Mouse (Mus musculus) heart, embryonic 11.5 days (tissue): Measurements from ENCODE around the gene Siglec1. TPM values are rescaled to one million over a fixed set of nuclear protein-coding genes. Genes with fewer than 3 reads are reported as not detected.

Experiments used
- ATAC-seq: fragments of 200-750 bp; cut with Nextera tagmentation; replicated peaks from 2 replicates; pipeline ENCODE4 v1.8.0; 2017; ENCODE audit warnings: moderate library complexity; ENCODE audit not compliant: insufficient number of reproducible peaks, low FRiP score, low TSS enrichment
- H3K27ac ChIP-seq: fragments of 300-500 bp; sonication (generic); 2 replicates; pipeline ENCODE4 v1.5.1; 2014; ENCODE audit warnings: mild to moderate bottlenecking, low read depth, low read length
- H3K27me3 ChIP-seq: fragments of 300-500 bp; sonication (generic); 2 replicates; pipeline ENCODE4 v1.6.1; 2014; ENCODE audit warnings: mild to moderate bottlenecking, low read length, mixed read lengths; ENCODE audit not compliant: control insufficient read depth, insufficient read depth
- H3K36me3 ChIP-seq: fragments of 300-500 bp; sonication (generic); 2 replicates; pipeline ENCODE4 v1.6.1; 2014; ENCODE audit warnings: mild to moderate bottlenecking, low read length, moderate library complexity, mixed read lengths; ENCODE audit not compliant: control insufficient read depth, insufficient read depth
- H3K4me1 ChIP-seq: fragments of 300-500 bp; sonication (generic); 2 replicates; pipeline ENCODE4 v1.6.1; 2014; ENCODE audit warnings: low read length; ENCODE audit not compliant: control insufficient read depth, insufficient read depth
- H3K4me2 ChIP-seq: fragments of 300-500 bp; sonication (generic); 2 replicates; pipeline ENCODE4 v1.6.1; 2014; ENCODE audit warnings: mild to moderate bottlenecking, moderate library complexity
- H3K4me3 ChIP-seq: fragments of 300-500 bp; sonication (generic); 2 replicates; pipeline ENCODE4 v1.5.1; 2014; ENCODE audit warnings: low read depth, low read length
- H3K9ac ChIP-seq: fragments of 300-500 bp; sonication (generic); 2 replicates; pipeline ENCODE4 v1.6.1; 2014; ENCODE audit warnings: mild to moderate bottlenecking, low read depth, low read length, moderate library complexity
- H3K9me3 ChIP-seq: fragments of 300-500 bp; sonication (generic); replicated peaks from 2 replicates; pipeline ENCODE4 v1.6.1; 2016; ENCODE audit warnings: low read length; ENCODE audit not compliant: control insufficient read depth
- WGBS: fragments of 180-500 bp; shearing (Covaris S2); extraction: QIAGEN DNeasy Blood & Tissue Kit; methylation state at CpG from one replicate; pipeline ENCODE4 v1.1.7; 2014; ENCODE audit not compliant: insufficient replicate concordance; 5-methylcytosine and 5-hydroxymethylcytosine counted together
- polyA plus RNA-seq: library from polyadenylated mRNA; unstranded; fragments of >200 nt; fragmentation: Nextera tagmentation; extraction: Ambion mirVana; gene quantifications from 2 replicates; pipeline ENCODE4 v1.2.1, GENCODE M21; 2014

The Siglec1 gene
- polyA plus RNA-seq, 1 experiment from 2014 or later, result 0.16 TPM

DNA sequence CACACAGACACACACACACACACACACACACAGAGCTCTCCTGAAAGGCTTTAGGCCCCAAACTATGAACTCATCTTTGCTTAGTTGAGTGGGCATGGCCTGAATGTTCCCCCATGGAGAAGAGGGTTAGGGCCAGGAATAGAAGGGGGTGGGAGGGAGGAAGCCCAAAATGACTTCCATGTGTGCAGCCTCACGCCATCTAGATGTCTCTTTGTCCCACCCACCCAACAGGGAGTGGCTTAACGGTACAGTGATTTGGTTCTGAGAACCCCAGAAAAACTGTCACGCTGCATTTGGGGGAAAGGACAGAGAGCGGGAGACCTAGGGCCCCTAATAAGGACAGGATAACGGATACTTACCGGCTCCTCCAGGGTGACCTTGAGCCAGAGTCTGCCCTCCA lies 25.8 kb downstream of the Siglec1 start:
- no peaks in the 10 kb centered on the region for H3K36me3 ChIP-seq
- peaks cover 43% of the 10 kb centered on the region for H3K27me3 ChIP-seq
- no peak overlapping the region for H3K4me2 ChIP-seq
- 54% methylated on average over 6 of the region's 6 CpGs for WGBS
- H3K9me3 ChIP-seq, result no peaks in the 10 kb centered on the region
- no peak for ATAC-seq
- H3K4me1 ChIP-seq, result peaks cover 27% of the 10 kb centered on the region
- no peak overlapping the region for H3K9ac ChIP-seq
- no peak overlapping the region for H3K27ac ChIP-seq
- H3K4me3 ChIP-seq, result no peak overlapping the region

- no peak overlapping the region for H3K9ac ChIP-seq
- H3K27me3 ChIP-seq, result peaks cover 45% of the 10 kb centered on the region
- no peak overlapping the region for H3K27ac ChIP-seq
- ATAC-seq, result no peak
- no peaks in the 10 kb centered on the region for H3K9me3 ChIP-seq
- H3K4me2 ChIP-seq, result no peak overlapping the region
- 69% methylated on average over 9 of the region's 9 CpGs for WGBS
- H3K4me3 ChIP-seq, result no peak overlapping the region
- H3K4me1 ChIP-seq, result peaks cover 31% of the 10 kb centered on the region
- H3K36me3 ChIP-seq, result no peaks in the 10 kb centered on the region
These were observed 26.6 kb downstream of the Siglec1 start for GRCm38 (mm10) chr2:131059781-131060540.

GRCm38 (mm10) chr2:131059377-131059776 lies 27.2 kb downstream of the Siglec1 start:
- 35% methylated on average over 1 of the region's 1 CpGs for WGBS
- Histone ChIP-seq H3K36me3 (no peaks in the 10 kb centered on the region), H3K4me1 (peaks cover 37% of the 10 kb centered on the region), H3K27ac (no peak overlapping the region), H3K4me3 (no peak overlapping the region), H3K4me2 (no peak overlapping the region), H3K9ac (no peak overlapping the region), H3K27me3 (peaks cover 45% of the 10 kb centered on the region), H3K9me3 (no peaks in the 10 kb centered on the region)
- ATAC-seq, result no peak

DNA sequence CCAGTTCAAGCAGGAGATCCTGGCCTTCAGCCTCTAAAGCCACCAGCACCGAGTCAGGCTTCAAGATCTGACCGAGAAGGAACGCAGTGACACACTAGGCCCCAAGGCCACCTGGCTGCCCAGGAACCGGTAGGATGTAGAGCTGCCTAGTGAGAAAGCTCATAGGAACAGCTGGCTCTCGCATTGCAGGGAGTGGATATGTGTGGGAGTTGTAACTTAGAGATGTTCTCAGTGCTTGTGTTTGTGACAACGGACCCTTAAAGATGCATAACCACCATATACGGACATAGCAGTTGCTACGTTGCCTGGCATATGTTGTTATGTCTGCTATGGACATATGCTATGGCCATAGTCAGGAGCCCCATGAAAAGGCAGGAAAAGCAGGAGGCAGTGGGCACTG lies 27.9 kb downstream of the Siglec1 start:
- Histone ChIP-seq H3K9ac (no peak overlapping the region), H3K36me3 (no peaks in the 10 kb centered on the region), H3K4me2 (no peak overlapping the region), H3K9me3 (no peaks in the 10 kb centered on the region), H3K27me3 (peaks cover 48% of the 10 kb centered on the region), H3K27ac (no peak overlapping the region), H3K4me1 (peaks cover 43% of the 10 kb centered on the region), H3K4me3 (no peak overlapping the region)
- WGBS, result 87% methylated on average over 8 of the region's 8 CpGs
- no peak for ATAC-seq

- WGBS, result 5% methylated on average over 10 of the region's 10 CpGs
- H3K27me3 ChIP-seq, result peaks cover 55% of the 10 kb centered on the region
- no peaks in the 10 kb centered on the region for H3K9me3 ChIP-seq
- H3K36me3 ChIP-seq, result no peaks in the 10 kb centered on the region
- no peak overlapping the region for H3K27ac ChIP-seq
- H3K4me3 ChIP-seq, result no peak overlapping the region
- H3K4me2 ChIP-seq, result peak overlapping the region; percentile 69
- H3K9ac ChIP-seq, result no peak overlapping the region
- 0 out of 2 replicates have a peak, but pooled peaks have one; percentile 16 for ATAC-seq
- peaks cover 31% of the 10 kb centered on the region for H3K4me1 ChIP-seq
These were observed 30.4 kb downstream of the Siglec1 start for GRCm38 (mm10) chr2:131056191-131056590.

- H3K27me3 ChIP-seq, result peaks cover 59% of the 10 kb centered on the region
- H3K4me3 ChIP-seq, result no peak overlapping the region
- WGBS, result 5% methylated on average over 10 of the region's 10 CpGs
- 0 out of 2 replicates have a peak, but pooled peaks have one; percentile 43 for ATAC-seq
- peaks cover 28% of the 10 kb centered on the region for H3K4me1 ChIP-seq
- H3K27ac ChIP-seq, result no peak overlapping the region
- H3K9me3 ChIP-seq, result no peaks in the 10 kb centered on the region
- H3K9ac ChIP-seq, result no peak overlapping the region
- peak overlapping the region; percentile 69 for H3K4me2 ChIP-seq
- no peaks in the 10 kb centered on the region for H3K36me3 ChIP-seq
These were observed 30.9 kb downstream of the Siglec1 start for GRCm38 (mm10) chr2:131055631-131056030.

DNA sequence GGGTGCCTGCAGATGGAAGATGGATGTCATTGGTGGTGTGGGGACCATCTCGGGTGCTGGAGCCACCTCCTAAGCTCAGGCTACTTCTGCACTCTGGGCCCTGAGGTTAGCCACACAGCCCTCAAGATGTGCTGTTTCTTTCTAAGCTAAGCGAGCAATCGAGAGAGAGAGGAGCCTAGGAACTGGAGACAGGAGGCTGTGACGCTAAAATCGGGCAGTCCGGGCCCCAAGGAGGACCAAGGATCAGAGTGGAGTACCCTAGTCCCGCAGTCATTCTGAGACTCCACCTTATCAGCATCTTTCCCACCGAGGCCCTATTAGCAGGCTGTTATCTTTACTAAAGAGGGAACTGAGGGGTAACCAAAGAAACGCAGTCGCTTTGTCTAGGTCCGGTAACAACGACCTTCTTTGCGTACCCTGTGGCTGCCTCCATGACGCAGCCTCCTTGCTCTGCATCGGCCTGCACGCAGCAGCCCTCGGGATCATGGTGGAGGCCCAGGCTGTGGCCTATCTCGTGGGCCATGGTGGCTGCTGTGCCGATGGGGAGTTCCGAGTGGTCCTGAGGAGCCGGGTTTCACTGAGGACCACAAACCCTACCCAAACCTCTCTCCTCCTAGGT lies 31.8 kb downstream of the Siglec1 start:
- ATAC-seq, result no peak
- Histone ChIP-seq H3K4me3 (peak overlapping the region; percentile 42), H3K27me3 (peaks cover 59% of the 10 kb centered on the region), H3K9me3 (no peaks in the 10 kb centered on the region), H3K4me1 (peaks cover 27% of the 10 kb centered on the region), H3K27ac (no peak overlapping the region), H3K9ac (0 out of 2 replicates have a peak overlapping the region, but pooled peaks have one; percentile 6), H3K36me3 (no peaks in the 10 kb centered on the region), H3K4me2 (peak overlapping the region; percentile 69)
- 1% methylated on average over 21 of the region's 21 CpGs for WGBS

DNA sequence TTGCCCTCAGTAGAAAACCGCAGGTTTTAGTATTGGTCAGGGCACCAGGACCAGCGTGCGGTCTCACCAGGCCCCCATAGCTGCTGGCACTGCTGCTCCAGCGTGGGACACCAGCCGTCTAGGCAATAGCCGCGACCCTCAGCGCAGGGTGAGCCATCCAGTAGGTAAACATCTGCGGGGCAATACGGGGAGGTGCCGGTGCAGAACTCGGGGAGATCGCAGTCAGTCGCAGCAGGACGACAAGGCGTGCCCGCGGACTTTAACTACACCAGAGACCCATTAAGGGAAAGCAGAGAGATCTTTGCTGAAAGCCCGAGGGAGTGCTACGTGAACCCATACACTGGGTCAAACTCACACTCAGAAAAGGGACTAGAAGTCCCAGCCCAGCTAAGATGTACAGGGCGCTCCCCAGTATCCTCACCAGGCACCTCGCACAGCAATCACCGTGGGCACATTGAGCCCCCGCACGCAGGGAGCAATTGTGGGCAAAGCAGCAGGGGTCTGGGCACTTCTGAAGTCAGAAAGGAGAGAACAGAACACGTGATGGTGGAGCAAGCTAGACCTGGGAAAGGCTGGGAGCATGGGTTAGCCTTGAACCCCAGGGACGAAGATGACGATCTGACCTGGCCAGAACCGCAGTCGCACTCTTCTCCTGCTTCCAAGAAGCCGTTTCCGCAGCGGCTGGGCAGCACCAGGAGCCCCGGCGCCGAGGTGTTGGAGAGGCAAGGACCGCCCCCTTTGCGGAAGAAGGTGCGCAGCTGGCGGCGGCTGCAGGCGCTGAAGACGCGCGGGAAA lies 32.5 kb downstream of the Siglec1 start:
- Histone ChIP-seq H3K27ac (no peak overlapping the region), H3K9me3 (no peaks in the 10 kb centered on the region), H3K27me3 (peaks cover 59% of the 10 kb centered on the region), H3K4me3 (peak overlapping the region; percentile 42), H3K36me3 (no peaks in the 10 kb centered on the region), H3K4me1 (peaks cover 21% of the 10 kb centered on the region), H3K9ac (0 out of 2 replicates have a peak overlapping the region, but pooled peaks have one; percentile 6), H3K4me2 (peak overlapping the region; percentile 69)
- 1% methylated on average over 45 of the region's 45 CpGs for WGBS
- no peak for ATAC-seq
